Mouse (Mus musculus): ENCODE data around the gene Slc44a3. TPM values are rescaled to one million over a fixed set of nuclear protein-coding genes. Genes with fewer than 3 reads are reported as not detected.

Slc44a3 gene
- total RNA-seq, 2 experiments from 2014 or later: 0.18 TPM; not detected in 1

DNA sequence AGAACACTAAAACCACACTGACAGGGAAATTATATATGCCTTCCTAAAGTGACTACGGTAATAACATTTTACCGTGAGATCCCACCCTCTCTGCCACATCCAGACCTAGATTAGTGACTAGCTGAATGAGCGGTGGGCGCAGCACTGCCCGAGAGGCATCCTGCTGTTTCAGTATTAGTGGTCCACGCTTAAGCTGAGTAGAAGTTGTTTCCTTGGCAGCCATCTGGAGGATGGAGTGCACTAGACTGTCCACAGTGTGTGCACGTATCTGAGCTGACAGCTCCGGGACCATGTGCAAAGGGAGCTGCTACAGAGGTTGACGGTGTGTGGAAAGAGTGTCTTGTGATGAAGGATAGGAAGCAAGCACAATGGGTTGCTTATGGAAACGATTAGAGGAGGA lies 66.4 kb downstream of the Slc44a3 start:
- intact Hi-C loops (cut with DNase I): no loop called here
- peak; percentile 17 for DNase-seq

DNA sequence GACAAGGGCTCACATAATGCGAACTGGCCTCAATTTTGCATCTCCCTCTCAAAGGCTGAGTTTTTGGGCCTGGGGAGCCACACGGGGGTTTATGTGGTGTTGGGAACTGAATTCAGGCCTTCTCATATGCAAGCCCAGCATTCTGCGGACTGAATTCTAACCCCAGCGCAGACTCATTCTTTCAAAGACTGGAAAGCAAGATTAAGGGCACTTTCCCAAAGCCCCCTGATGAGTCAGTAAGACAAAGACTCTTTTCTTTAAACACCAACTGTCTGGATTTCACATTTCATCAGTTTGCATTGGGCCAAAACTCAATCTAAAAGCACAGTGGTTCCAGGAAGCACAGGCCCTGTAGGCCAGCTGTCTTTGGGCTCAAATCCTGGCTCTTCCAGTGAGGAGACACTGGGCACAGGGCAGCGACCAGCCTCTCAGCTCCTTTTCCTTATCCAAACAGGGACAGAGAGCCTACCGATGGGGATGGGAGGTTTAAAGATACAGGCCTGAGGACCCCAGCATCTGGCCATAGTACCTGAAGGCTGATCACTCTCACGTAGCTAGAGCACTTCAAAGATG lies 67.4 kb downstream of the Slc44a3 start:
- peak; percentile 50 for DNase-seq
- intact Hi-C loops (cut with DNase I): no loop called here

DNA sequence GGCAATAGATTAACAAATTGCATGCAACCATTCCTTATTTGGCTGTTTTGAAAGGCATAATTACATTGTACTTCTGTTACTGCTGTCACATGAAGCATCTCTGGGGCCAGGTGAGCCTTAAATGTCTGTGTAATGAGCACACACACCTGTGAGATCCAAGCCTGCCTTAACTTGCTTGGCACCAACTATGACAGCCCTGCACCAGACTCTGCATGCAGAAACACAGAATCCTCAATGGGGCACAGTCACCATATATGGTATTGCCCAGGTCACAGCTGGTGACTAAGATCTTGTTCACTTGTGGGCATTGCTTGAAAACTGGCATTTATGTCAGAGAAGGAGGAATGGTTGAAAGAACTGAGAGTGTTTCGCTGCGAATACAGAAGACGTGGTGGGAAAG lies 69.4 kb downstream of the Slc44a3 start:
- intact Hi-C loops (cut with DNase I): no loop called here

DNA sequence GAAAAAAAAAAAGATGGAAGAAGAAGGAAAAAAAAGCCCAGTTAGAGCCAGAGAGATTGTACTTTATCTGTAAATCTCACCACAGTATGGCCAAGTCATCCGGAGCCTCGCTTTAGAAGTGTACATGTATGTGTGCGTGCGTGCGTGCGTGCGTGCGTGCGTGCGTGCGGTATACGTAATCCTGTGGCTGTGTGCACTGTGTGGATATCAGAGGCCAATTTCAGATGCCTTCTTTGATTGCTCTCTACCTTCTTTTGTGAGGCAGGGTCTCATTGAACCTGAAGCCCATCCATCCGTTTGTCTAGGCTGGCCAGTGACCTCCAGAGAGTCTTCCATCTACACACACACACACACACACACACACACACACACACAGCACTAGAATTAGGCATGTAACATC lies 70.7 kb downstream of the Slc44a3 start:
- no peak for DNase-seq
- intact Hi-C loops (cut with DNase I): no loop called here

More for the DNA sequence above, 69.4 kb downstream of the Slc44a3 start:
- DNase-seq: no peak

DNA sequence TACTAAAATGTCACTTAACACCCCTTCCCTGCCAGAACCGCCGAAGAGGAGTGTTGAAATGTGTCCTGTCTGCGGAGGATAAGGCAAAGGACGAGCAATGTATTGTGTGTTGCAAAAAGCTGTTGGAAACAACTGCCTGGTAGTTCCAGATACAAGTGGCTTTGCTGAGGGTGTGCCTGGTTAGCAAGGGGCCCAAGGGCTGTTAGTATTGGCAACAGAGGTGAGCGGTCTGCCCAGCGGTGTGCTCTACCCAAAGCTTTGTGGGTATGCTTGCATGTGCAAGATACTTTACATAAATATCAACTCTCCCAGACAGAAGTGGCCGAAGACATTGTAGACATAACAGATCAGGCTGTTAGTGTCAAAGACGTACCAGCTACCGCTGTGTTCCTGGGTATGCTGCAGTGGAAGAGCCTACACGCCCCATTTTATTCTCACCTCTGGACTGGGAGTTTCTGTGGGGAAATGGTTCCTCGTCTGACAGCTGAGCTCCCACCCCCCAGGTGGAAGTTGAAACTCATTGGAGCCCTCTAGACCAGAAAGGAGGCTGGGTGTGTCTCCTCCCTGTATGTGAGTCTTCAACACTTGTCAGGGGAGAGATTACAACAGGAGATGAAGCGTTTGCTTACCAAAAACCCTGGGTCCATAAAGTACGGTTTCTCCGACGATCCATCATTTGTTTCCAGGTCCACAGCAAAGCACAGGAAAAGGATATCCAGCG lies 71.6 kb downstream of the Slc44a3 start:
- intact Hi-C loops (cut with DNase I): no loop called here
- DNase-seq: no peak

DNA sequence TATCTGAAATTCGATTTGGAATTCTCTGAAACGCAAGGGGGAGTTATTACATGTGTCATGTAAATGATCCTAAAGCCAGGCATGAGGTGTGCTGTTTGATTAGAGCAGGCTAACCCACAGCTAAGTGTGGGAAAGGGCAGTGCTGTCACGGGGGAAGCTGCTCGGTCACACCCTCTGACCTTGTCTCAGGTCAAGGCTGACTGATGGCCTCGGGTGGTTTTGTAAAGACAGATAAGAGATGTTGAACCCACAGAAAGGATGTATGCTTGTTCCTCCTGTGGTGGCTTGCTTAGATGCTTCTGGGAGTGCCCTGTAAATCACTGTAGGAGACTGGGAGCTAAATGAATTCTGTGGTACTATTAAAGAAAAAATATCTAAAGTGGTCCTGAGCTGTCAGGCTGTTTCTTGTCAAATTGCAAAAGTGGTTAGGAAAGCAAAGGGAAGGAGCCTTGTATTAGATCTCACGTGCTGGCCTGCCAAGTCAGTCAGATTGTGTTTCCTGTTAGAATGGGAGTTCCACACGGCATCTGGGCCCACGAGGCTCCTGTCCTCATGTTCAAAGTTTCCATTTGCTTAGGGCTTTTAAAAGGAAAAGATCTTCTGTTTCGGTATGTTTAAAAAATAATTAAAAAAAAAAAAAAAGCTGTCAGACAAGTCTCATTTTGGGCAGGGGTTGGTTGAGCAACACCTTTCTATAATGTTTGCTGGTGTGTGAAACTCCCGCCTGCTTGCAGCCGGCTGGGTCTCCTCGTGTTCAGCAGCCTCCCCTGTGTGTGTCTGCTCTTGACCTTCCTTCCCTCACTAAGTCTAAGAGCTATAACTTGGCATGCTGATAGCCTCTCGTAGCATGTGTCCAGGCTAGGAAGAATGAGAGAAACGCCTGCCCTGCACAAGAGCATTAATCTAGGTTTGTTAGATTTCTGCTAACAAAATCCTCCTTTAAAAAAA lies 73.4 kb downstream of the Slc44a3 start:
- intact Hi-C loops (cut with DNase I): no loop called here
- DNase-seq: no peak

DNA sequence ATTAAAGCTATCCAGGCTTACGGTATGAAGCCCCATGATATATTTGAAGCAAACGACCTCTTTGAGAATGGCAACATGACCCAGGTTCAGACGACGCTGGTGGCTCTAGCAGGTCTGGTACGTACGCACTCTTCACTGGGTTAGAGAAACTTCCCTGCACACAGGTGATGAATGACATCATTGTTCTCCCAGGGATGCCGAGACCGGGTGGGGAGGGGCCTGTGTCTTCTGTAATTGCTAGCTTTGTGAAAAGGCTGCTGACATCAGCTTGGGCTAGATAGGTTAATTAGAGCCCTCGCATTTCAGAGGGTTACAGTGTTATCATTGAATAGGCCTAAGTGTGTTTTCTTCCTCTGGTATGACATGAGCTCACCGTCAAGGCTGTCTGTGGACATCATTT lies 80.8 kb downstream of the Slc44a3 start:
- intact Hi-C loops (cut with DNase I): no loop called here
- DNase-seq: no peak

DNA sequence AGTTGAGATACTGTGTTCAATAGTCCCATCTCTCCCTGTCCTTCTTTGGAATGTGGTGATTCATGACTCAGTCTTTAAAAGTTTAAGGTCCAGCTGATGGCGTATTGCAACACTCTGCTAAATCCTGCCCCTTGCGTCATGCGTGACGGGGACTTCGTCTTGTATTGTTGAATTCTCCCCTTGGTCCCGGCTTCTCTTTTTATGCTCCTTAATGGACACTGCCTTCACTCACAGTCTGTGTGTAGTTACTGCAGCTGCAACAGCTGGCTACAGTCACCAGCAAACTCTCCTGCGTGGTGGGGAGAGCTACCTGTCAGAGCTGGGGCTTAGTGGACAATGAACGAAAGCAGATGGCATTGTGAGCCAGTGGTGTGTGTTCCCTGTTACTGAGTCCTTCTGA lies 82.7 kb downstream of the Slc44a3 start:
- DNase-seq: no peak

DNA sequence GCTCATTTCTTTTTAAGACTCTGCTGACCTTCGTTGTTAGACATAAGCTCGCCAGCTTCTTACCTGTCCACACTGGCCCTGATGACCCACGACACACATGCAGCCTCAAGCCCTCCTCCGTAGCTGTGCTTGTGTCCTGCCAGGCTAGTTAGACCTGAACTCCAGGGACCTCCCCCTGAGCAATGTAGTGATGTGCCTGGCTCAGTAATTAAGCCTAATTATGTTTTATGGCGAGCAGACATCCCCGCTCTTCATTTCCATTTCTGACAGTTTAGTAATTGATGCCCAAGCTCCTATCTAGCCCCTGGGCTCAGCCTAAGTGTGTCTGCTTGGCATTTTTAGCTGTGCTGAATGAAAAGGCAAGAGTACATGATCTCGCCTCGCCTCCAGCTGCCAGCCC lies 83.6 kb downstream of the Slc44a3 start:
- intact Hi-C loops (cut with DNase I): no loop called here
- no peak for DNase-seq

More for the DNA sequence above, 82.7 kb downstream of the Slc44a3 start:
- intact Hi-C loops (cut with DNase I): no loop called here

DNA sequence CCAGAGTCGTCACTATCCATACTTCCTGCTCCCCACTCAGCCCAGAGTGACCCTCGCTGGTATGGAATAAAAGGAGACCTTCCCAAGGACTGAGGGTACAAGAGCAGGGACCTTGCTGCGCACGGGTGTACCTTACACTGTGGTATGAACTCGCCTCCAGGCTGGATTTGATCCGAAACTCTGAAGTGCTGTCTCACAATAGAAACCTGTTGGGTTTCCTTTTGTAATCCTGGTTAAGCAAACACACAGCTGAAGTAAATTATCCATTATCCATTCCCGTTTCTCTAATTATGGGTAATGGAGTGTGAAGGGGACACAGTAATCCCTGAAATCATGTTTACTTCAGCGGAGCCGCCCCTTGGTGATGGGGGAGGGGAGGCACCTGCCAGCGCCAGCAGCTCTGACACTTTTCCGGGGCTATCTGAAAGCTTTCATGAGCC lies 84.2 kb downstream of the Slc44a3 start:
- no peak for DNase-seq
- intact Hi-C loops (cut with DNase I): no loop called here

DNA sequence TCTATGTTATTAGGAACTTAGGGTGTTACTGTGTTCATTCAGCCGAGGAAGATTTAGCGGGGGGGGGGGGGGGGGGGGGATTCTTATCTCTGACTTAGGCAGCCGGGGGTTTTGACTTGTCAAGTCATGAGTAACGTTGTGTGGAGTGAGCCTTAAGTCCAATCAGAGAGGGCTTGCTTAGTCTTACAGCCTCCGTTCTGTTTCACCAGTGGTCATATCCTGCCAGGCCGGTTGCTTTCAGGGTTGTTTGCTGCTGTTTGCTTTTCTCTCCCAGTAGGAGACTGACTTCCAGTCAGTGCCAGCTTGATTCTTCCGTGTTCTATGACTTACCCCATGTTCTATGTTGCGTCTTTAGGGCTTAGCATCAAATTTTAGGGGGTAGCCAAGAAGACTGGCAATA lies 85.8 kb downstream of the Slc44a3 start:
- intact Hi-C loops (cut with DNase I): no loop called here
- no peak for DNase-seq

DNA sequence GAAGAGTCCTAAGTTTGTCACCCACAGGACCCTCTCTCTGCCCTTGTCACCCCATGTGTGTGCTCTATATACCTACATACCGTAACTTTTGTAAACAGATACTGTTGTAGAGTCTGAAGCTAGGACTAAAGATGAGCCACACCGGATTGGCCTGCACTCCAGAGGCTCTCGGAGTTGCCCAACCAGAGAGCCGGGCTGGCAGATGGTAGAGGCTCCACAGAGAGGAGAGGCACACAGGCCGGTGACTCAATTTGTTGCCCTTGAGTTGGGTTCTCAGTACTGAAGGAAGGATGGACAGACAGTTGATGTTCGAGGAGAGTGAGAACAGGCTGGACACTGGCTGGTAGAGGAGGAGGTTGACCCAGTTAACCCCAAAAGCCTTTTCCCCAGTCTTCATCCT lies 87.8 kb downstream of the Slc44a3 start:
- DNase-seq: no peak
- intact Hi-C loops (cut with DNase I): no loop called here

DNA sequence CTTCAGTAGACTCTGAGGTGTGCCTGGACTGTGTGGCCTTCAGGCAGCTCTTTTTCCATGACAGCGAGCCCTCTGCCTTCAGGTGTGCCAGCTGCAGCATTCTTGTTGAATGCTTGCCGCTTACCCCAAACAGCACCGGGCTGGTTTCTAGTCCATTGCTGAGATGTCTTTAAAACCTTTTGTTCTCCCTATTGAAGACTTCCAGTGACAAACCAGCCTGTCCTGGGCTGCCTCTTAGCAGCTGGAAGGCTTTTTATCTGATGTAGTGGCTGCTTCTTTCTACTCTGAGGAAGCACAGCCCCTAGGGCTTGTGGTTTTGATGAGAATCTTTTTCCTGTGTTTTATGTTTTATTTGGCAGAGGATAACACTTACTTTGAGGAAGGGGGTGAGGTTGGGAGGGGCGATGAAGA lies 88.3 kb downstream of the Slc44a3 start:
- intact Hi-C loops (cut with DNase I): no loop called here
- no peak for DNase-seq

DNA sequence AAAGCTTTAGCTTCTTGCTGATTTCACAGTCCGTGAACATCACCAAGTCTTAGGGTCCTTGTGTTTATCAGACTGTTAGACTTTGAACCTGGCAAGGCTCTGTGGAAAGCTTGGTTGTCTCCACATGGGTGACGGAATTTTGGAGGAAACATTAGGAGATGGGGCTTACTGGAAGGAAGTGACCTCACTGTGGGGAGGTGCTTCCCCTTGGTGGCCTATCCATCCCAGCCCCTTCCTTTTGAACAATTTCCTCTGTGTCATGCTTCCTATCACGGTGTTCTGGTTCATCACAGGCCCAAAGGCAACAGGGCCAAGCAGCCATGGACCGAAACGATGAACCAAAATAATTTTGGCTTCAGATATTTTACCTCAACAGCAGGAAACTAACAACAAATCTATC lies 89.9 kb downstream of the Slc44a3 start:
- no peak for DNase-seq
- intact Hi-C loops (cut with DNase I): no loop called here

DNA sequence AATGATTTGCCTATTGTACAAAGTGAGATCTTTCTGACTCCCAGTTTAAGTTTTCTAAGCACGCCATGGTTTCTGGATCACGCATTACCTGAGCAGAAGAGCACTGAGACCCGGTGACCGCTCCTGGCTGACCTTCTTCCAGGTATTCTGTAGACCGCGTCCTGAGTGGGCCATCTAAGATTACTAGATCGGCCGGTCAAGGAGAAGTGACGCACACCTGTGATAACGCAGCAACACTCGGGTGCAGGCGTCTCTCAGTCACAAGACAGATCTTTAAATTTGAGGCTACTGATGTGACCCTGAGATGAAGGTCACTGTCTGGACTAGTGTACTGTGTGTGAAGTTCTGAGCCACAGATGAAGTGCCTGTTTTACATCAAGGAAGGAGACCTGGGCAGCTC lies 90.7 kb downstream of the Slc44a3 start:
- DNase-seq: no peak
- intact Hi-C loops (cut with DNase I): no loop called here

DNA sequence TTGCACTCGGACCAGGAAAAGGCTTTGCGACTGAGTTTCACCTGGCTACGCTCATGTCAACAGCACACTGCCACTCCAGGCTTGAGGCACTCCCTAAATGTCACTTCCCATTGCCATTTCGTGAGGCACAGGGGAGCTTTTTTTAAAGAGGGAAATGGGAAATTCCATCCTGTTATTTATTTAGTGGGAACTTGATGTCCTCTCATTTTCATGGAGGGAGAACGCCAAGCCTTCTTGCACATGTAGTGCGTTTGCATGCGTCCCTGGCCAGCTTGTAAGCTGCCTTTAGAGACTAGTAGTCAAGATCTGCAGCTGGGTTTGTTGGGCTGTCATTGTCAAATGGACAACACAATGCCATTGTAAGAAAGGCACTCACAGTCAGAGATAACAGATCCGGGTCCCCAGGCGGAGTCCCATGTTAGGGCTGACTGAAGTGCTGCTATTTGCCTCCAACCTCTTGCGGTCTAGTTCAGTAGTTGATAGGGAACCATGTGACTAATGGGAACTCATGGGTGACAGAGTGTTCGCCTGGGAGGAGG lies 92.5 kb downstream of the Slc44a3 start:
- intact Hi-C loops (cut with DNase I): no loop called here
- DNase-seq: no peak

DNA sequence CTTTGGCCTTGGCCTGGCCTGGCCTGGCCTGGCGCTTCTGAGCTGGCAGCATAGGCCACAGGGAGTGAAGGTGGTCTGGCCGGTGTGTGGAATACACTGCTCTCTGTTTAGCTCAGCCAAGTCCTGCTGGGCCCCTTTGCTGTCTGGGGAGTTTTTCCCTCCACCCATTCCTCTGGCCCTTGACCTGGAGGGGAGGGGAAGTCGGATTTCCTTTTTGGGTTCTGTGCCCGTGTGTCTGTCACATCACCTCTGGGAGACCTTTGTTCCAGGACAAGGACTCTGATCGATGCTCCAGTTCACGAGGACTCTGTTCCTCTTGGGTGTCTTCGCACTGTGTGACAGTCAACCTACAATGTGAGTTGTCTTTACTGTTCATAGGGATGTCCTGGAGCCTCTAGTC lies 94.2 kb downstream of the Slc44a3 start:
- intact Hi-C loops (cut with DNase I): no loop called here
- DNase-seq: no peak

DNA sequence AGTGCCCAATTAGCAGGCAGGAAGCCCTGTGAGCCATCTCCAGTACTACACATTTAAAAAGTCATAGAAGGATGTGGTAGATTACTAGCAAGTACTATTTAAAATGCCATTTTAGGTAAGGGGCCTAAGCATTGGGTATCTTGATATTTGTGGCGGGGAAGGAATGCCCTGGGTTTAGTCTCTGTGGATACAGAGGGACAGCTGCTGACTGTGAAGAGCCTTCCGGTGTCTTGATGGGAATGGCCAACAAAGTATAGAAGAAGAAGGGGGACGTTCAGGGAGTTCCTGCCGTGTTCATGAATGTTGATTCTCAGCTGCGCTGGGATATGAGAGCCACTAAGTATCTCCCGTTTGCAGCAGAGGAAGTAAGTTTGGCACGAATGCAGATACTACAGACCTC lies 95.1 kb downstream of the Slc44a3 start:
- intact Hi-C loops (cut with DNase I): no loop called here
- no peak for DNase-seq

DNA sequence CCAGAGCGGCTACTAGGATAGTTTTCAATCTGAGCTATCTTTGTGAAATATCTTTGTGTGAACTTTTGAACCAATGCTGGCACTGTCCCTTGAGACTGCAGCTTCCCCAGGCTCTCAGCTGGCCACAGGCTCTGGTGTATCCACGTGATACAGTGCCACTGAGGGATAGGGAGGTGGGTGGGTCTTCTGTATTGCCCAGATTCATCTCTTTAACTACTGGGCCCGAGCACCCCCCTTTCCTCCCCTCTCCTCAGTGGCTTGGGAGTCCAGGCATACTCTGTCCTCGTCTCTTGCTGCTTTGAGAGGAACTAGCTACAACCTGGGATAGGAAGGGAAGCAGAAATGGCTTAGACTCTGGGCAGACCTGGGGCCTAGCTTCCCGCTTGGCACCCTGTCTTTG lies 96.9 kb downstream of the Slc44a3 start:
- intact Hi-C loops (cut with DNase I): no loop called here
- no peak for DNase-seq

DNA sequence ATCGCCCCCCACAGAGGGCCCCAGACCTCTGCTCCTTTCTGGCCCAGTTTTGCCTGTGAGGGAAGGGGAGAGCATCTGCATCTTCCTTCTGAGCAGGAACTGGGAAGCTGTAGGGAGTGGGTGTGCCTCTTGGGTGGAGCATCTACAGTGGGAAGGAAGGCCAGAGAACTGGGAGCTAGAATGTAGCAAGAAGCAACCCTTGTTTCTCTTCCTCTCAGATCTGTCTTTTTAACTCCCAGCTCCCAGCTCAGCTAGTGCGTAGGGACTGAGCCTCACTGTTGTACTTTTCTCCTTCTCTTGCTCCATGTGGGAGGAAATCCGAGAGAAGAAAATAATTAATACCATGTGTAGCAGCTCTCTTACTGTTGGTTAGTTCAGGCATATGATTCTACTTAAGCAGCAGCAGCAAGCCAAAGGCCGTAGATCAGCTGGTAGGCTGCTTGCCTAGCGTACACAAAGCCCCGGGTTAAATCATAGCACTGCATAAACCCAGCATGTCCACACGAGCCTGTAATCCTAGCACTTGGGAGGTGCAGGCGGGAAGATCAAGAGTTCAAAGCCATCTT lies 98.2 kb downstream of the Slc44a3 start:
- no peak for DNase-seq
- intact Hi-C loops (cut with DNase I): no loop called here

DNA sequence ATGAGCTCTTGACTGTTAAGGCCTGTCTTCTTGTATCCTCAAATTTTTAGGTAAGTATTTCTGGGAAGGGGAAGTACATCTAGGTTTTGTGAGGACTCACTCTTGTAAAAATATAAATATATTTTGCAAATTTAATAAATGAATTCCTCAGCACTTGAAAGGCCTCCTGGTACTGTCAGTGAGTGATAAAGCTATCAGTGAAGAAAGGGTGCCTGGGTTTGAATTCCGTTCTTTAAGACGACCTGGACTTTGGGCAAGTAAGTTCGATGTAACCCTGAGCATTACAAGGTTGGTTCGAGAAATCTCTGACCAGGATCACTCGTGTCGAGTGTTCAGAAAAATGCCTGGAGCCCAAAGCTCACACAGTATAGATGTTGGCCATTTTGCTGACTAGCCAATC lies 98.8 kb downstream of the Slc44a3 start:
- intact Hi-C loops (cut with DNase I): no loop called here
- DNase-seq: no peak
